Mouse (Mus musculus): Measurements from ENCODE around the gene Gtf2h5. TPM values are rescaled to one million over a fixed set of nuclear protein-coding genes. Genes with fewer than 3 reads are reported as not detected.

Gene Gtf2h5
- polyA plus RNA-seq, 1 experiment, result 17.3 TPM

DNA sequence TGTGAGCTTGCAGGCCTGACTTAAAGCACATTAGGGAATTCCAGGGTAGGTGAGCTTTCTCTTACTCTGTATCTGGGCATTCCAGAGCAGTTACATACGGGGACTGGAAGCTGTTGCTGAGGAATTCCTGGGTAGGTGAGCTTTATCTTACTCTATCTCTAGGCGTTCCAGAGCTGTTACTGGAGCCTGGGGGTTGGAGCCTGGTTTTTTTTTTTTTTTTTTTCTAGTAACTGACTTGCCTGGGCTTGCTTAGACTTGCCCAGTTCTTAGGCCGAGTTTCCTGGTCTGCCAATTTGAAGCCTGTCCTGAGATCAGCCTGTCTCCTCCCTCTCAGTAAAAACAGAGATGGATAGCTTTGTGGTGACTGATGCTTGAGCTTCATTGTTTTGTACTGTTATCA is 48.5 kb downstream of the Gtf2h5 start:
- TF ChIP-seq POLR2A (IDR thresholded peaks at IDR 0.05; ENCODE audit: borderline replicate concordance, extremely low read depth, low read depth, low read length), result no peak
- no peak for TF ChIP-seq CTCF (IDR thresholded peaks at IDR 0.05; ENCODE audit: insufficient read depth, low read length)
- DNase-seq, result no peak
- WGBS, result 47% methylated on average over 3 of the region's 3 CpGs
- H3K4me3 ChIP-seq (replicated peaks; ENCODE audit: extremely low read depth, low read depth, low read length), result no peak overlapping the region
- no peaks in the 10 kb centered on the region for H3K4me1 ChIP-seq (ENCODE audit: control insufficient read depth, insufficient read depth, low read length)

DNA sequence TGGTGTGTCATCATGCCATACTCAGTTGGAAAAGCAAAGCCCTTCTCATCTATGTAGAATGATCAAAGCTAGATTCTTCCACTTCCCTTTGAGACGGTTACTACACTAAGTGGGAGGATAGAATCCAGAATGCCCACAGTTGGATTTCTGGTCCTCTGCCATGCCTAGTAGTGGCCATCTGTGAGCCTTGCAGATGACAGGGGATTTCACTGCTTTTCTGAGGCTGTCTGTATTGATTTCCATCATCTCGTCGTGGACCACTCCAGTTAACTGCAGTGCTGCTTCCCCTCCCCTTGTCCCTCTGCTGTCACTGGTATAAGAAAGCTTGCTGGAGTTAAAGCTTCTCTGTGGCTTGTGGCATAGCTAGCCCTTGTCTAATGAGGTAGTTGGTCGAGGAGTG is 49.8 kb downstream of the Gtf2h5 start:
- WGBS, result 79% methylated on average over 4 of the region's 4 CpGs
- no peak for DNase-seq
- no peaks in the 10 kb centered on the region for H3K4me1 ChIP-seq (ENCODE audit: control insufficient read depth, insufficient read depth, low read length)
- no peak overlapping the region for H3K4me3 ChIP-seq (replicated peaks; ENCODE audit: extremely low read depth, low read depth, low read length)
- no peak for TF ChIP-seq CTCF (IDR thresholded peaks at IDR 0.05; ENCODE audit: insufficient read depth, low read length)
- TF ChIP-seq POLR2A (IDR thresholded peaks at IDR 0.05; ENCODE audit: borderline replicate concordance, extremely low read depth, low read depth, low read length), result no peak

DNA sequence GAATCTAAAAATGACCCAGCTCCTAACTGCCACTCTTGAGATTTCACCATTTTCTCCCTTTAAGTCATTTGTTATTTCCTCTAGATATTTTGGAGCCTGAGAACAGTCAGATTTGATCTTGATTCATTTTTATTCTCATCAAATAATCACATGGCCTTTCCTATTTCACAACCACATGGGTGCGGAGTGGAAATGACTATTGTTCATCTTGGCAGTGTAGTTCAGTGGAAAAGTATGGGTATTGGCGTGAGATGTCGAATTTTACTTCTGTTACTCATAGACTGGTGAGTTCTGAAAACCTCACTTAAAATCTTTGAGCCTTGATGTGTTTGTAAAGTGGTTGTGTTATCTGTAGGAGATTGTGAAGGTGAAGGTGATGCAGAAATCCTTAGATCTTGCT is 51.5 kb downstream of the Gtf2h5 start:
- DNase-seq, result no peak
- TF ChIP-seq CTCF (IDR thresholded peaks at IDR 0.05; ENCODE audit: insufficient read depth, low read length) (no peak), POLR2A (IDR thresholded peaks at IDR 0.05; ENCODE audit: borderline replicate concordance, extremely low read depth, low read depth, low read length) (no peak)
- 72% methylated on average over 3 of the region's 3 CpGs for WGBS
- Histone ChIP-seq H3K4me3 (replicated peaks; ENCODE audit: extremely low read depth, low read depth, low read length) (no peak overlapping the region), H3K4me1 (ENCODE audit: control insufficient read depth, insufficient read depth, low read length) (no peaks in the 10 kb centered on the region)

Other genes starting within 250 kb of the Gtf2h5 start
- gene Snx9, start 238.5 kb upstream of the Gtf2h5 start, polyA plus RNA-seq (2012; rRNA removed), result 26.7 and 31.4 TPM in 2 replicates
- 7.1 and 10.9 TPM in 2 replicates for gene Synj2, start 138.5 kb upstream of the Gtf2h5 start, polyA plus RNA-seq (2012; rRNA removed)
- 3.2 and 5.5 TPM in 2 replicates for gene Serac1, start within 50 bp of the Gtf2h5 start, polyA plus RNA-seq (2012; rRNA removed)
- 67.0 and 70.0 TPM in 2 replicates for gene Tulp4, start 26.7 kb downstream of the Gtf2h5 start, polyA plus RNA-seq (2012; rRNA removed)
- 17.0 and 19.1 TPM in 2 replicates for gene Tmem181a, start 177.1 kb downstream of the Gtf2h5 start, polyA plus RNA-seq (2012; rRNA removed)
- 2.1 and 3.0 TPM in 2 replicates for gene Dynlt1a, start 237.7 kb downstream of the Gtf2h5 start, polyA plus RNA-seq (2012; rRNA removed)